Mouse (Mus musculus) liver, postnatal 0 days (tissue): ENCODE measurements at regions not wholly inside any gene's neighbourhood (a gene's known extent, or its start where the extent isn't known, plus 50 kb on each side); places are given as distances from the start of the nearest gene placed in this dataset.
"Not testable (repeated sequence)": the region's sequence is repeated elsewhere in the genome, so short reads cannot be mapped to it uniquely, and the experiment has no call there.

Experiments
- CTCF ChIP-seq: sonication (generic); IDR thresholded peaks from 2 replicates; pipeline ENCODE4 v1.5.1; 2016; ENCODE audit warnings: antibody characterized with exemption, low read depth
- EP300 ChIP-seq: IDR thresholded peaks from 2 replicates; pipeline ENCODE4 v1.6.1; 2016; ENCODE audit warnings: antibody characterized with exemption, low read depth, mild to moderate bottlenecking

- not testable (repeated sequence) for TF ChIP-seq CTCF, EP300
Measured at GRCm38 (mm10) chr6:37741916-37742315, 128.7 kb upstream of the Trim24 start.
